Mouse (Mus musculus) heart, adult 18-20 months (tissue): Measurements from ENCODE around the gene Mrpl38. TPM values are rescaled to one million over a fixed set of nuclear protein-coding genes. Genes with fewer than 3 reads are reported as not detected.

ENCODE experiments used
- DNase-seq, 2 experiments: peaks; one replicate each; pipeline ENCODE4 v3.0.0; 2021 to 2022; ENCODE audit warnings: mixed read lengths in 1 of 2
- long read RNA-seq, 2 experiments: library from polyadenylated mRNA; stranded (forward); transcript quantifications; one replicate each; pipeline ENCODE4 v2.0.0; 2021
- total RNA-seq, 2 experiments: library from RNA; stranded (reverse); gene quantifications; 2 replicates each; pipeline ENCODE4 v1.2.3; 2021

The Mrpl38 gene
- total RNA-seq = 10 to 100 TPM; 56.8 to 66.1 TPM
- long read RNA-seq, experiment 1, transcript Mrpl38-201 (9 exons, 1,411 nt) = major isoform, 85 of 90 reads
- long read RNA-seq, experiment 1, partial matches to known transcripts = 1 of 90 reads
- long read RNA-seq, experiment 1, other reads (novel, unspliced or antisense) = 1 of 90 reads
- long read RNA-seq, experiment 2, transcript Mrpl38-205 (8 exons, 1,403 nt) = minor isoform, 6 of 53 reads
- long read RNA-seq, experiment 2, transcript Mrpl38-201 (9 exons, 1,411 nt) = major isoform, 42 of 53 reads
- long read RNA-seq, experiment 2, partial matches to known transcripts = 2 of 53 reads
- long read RNA-seq, experiment 2, other reads (novel, unspliced or antisense) = 3 of 53 reads

GRCm38 (mm10) chr11:116138468-116139138, at the start of gene Mrpl38:
Mrpl38 (minus strand) TSS chr11:116138868.
- DNase-seq = peak; percentile 91 to 94

- DNase-seq = no peak
Observed at GRCm38 (mm10) chr11:116187226-116187930, 48.7 kb upstream of the Mrpl38 start.

- DNase-seq = no peak
Observed at GRCm38 (mm10) chr11:116186360-116186759, 47.7 kb upstream of the Mrpl38 start.

- DNase-seq = peak in 1 of 2 experiments; percentile 34
Observed at GRCm38 (mm10) chr11:116185836-116186235, 47.2 kb upstream of the Mrpl38 start.

DNA sequence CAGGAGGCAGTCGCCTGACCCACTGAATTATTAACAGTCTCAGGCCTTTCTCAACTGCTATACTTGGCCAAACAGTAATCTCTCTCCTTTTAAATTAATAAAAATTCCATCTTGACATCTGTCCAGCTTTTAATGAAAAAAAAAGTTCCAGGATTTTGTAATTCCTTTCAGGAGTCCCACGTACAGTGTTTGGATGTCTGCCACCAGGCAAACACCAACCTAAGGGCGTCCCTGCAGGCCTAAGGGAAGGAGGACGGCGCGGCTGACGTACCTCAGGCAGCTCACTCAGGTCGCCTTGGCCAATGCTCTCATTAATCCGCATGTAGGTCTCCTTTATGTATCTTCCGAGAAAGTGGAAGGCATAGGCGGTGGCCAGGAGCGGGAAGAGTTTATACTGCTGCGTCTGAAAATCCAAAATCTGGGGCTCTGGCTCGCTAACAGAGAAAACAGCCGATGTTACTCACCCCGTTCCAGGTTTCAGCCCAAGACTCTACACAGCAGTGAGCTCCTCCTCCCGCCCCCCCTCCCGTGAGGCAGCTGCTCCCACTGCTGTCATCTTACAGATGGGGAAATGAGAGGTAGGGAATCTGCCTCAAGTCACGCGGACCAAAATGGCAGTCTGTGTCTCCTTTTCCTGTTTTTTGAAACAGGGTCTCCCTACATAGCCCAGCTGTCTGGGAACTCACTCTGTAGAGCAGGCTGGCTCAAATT, 39.9 kb upstream of the Mrpl38 start:
- no peak for DNase-seq

- no peak for DNase-seq
Observed at GRCm38 (mm10) chr11:116176010-116176409, 37.3 kb upstream of the Mrpl38 start.

GRCm38 (mm10) chr11:116174775-116175448, 36.2 kb upstream of the Mrpl38 start:
- DNase-seq = no peak

DNA sequence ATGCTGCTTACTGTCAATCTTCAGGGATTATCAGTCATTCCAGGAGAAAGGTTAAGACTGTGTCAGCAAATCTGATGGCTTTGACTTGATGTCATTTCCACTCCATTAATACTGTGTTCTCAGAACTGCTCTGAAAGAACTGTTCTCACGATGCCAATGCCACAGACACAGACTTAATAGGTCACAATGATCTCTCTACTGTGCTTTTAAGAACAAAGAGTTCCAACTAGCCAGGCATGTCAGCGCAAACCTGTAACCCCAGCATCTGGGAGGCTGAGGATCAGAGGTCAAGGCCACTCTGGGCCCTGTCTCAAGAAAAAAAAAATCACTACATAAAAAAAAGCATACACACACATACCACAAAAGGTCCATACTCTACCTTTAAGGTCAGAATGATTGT, 33.3 kb upstream of the Mrpl38 start:
- DNase-seq = no peak

GRCm38 (mm10) chr11:116170003-116170800, 31.5 kb upstream of the Mrpl38 start:
- DNase-seq = no peak

- DNase-seq = no peak
Observed at GRCm38 (mm10) chr11:116169214-116169613, 30.5 kb upstream of the Mrpl38 start.

DNA sequence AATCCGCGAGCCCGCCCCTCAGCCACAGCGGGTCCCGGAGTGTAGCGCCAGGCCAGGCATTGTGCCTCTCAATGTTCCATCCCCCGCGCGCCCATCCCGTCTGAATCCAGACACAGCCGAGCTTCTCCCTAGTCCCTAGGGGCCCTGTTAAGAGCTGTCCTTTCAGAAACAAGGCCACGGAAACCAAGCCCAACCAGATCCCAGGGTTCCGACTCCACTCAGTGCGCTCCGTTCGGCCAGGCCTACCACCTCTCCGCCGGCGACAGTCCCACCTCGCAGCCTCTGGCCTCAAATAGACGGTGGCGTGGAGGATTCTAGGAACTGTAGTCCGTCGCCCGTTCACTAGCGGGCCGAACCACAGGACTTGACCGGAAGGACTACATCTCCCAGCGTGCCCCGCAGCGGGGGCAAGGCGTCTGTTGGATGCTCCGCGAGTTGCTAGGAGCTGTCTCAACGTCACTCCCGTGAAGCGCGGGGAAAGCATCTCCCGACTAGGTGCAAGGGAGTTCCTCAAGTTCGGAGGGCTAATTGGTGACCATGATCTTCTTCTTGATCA, 29.3 kb upstream of the Mrpl38 start, which contains the start of gene Fbf1:
Fbf1 (minus strand) TSS at position 283 of the 556 bp plus-strand sequence.
- peak; percentile 97 to 98 for DNase-seq

DNA sequence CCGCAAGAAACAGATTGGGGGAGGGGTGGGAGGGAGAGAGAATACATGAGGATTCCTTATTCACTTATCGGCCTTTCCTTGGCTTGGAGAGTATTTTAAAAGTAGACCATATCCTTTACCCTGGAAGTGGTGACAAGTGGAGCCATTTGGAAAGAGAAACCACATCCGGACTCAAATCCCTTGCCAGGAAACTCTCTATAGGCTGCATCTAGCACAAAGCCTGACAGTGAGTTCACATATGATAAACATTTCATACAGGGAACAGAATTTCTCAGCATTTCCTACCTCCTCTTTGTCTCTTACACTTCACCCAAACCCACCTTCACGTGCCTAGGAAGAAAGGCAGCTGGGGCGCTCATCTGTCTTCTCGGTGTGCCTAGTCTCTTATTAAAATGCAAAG, 28.6 kb upstream of the Mrpl38 start:
- peak in 1 of 2 experiments; percentile 21 for DNase-seq

GRCm38 (mm10) chr11:116163002-116163401, 24.3 kb upstream of the Mrpl38 start:
- no peak for DNase-seq

DNA sequence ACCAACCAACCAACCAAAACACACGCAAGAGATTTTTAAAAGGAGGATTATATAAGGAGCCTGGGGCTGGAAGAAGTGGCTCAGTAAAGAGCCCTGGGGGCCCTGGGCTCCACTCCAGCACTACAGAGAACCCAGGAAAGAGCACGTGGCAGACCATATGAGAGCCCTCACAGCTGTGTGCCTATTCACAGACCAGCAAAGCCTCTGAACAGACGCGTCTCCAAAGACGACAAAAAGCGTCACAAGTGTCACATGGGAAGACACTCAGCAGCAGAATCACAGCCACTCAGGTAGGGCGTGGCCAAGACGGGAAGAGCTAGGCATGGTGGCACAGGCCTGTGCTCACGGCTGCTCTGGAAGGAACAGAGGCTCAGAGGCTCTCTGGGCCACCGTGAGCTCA, 23.5 kb upstream of the Mrpl38 start:
- no peak for DNase-seq

- DNase-seq = no peak
Observed at GRCm38 (mm10) chr11:116161312-116161711, 22.6 kb upstream of the Mrpl38 start.

GRCm38 (mm10) chr11:116150960-116151359, 12.3 kb upstream of the Mrpl38 start:
- no peak for DNase-seq

DNA sequence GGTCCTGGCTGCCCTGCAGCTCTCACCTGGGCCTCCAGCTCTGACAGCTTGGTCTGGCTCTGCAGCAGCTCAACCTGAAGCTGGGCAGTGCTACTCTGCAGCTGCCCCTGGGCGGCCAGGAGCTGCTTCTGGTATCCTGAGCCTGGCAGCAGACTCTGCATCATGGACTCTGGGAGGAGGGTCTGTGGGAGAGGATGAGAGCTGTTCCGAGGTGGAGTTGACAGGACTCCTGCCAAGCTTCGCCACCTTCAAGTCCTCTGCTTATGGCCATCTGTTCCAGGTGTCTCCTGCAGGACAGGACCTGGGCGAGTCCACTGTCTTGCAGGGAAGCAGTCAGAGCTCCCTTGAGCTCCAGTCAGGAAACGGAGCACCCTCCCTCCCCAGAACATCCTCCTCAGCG, 10.7 kb upstream of the Mrpl38 start:
- no peak for DNase-seq

DNA sequence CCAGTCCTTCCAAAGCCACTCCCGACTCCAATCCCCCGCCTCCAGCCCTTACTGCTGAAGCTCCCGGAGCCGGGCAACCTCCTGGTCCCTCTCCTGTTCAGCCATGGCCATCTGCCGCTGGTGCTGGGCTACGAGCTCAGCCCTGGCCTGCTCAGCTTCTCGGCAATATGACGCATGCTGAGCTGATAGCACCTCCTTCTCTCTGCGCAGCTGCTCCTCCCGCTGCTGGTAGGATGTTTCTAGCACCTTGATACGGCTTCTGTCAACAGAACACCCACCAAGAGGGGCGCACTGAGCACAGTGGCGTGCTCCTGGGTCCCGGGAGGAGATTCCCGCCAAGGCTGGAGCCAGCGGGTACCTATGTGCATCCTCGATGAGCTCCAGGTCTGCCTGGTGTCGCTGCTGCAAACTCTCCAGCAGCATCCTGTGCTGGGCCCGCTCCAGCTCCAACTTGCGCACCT, 10.1 kb upstream of the Mrpl38 start:
- no peak for DNase-seq

GRCm38 (mm10) chr11:116146294-116146985, 7.8 kb upstream of the Mrpl38 start:
- peak; percentile 28 to 41 for DNase-seq
